Mouse (Mus musculus): ENCODE results near the gene Sepsecs.

- TF ChIP-seq POLR2A (IDR thresholded peaks at IDR 0.05; ENCODE audit: borderline replicate concordance, insufficient read depth, low read length) (no peak), CTCF (IDR thresholded peaks at IDR 0.05; ENCODE audit: borderline replicate concordance, insufficient read depth, low read depth, low read length) (no peak)
Observed at GRCm38 (mm10) chr5:52680191-52680590, 10.7 kb upstream of the Sepsecs start.

Measured in cerebellum, adult 2 months (tissue).